Mouse (Mus musculus) kidney, adult 18-20 months (tissue): ENCODE measurements around the gene Nab1.

Source experiments
- DNase-seq: peaks from one replicate; pipeline ENCODE4 v3.0.0; 2021

Nab1 gene

GRCm38 (mm10) chr1:52470811-52471489, 29.5 kb downstream of the Nab1 start:
- DNase-seq = no peak

- DNase-seq = no peak
Measured at GRCm38 (mm10) chr1:52470326-52470725, 30.2 kb downstream of the Nab1 start.

GRCm38 (mm10) chr1:52466518-52467120, 33.9 kb downstream of the Nab1 start:
- DNase-seq = no peak

GRCm38 (mm10) chr1:52465830-52466229, 34.6 kb downstream of the Nab1 start:
- no peak for DNase-seq

GRCm38 (mm10) chr1:52465264-52465663, 35.2 kb downstream of the Nab1 start:
- no peak for DNase-seq

- DNase-seq = no peak
Measured at GRCm38 (mm10) chr1:52463305-52463704, 37.2 kb downstream of the Nab1 start.

- DNase-seq = no peak
Measured at GRCm38 (mm10) chr1:52456571-52456970, 43.9 kb downstream of the Nab1 start.

GRCm38 (mm10) chr1:52454509-52455001, 45.9 kb downstream of the Nab1 start:
- no peak for DNase-seq

GRCm38 (mm10) chr1:52451360-52451759, 49.1 kb downstream of the Nab1 start:
- no peak for DNase-seq

GRCm38 (mm10) chr1:52435856-52436255, 64.6 kb downstream of the Nab1 start:
- DNase-seq = no peak

GRCm38 (mm10) chr1:52434085-52434484, 66.4 kb downstream of the Nab1 start:
- no peak for DNase-seq

GRCm38 (mm10) chr1:52431806-52432205, 68.7 kb downstream of the Nab1 start:
- no peak for DNase-seq

GRCm38 (mm10) chr1:52430606-52431005, 69.9 kb downstream of the Nab1 start:
- no peak for DNase-seq

- no peak for DNase-seq
Measured at GRCm38 (mm10) chr1:52430116-52430515, 70.4 kb downstream of the Nab1 start.

GRCm38 (mm10) chr1:52427841-52428464, 72.5 kb downstream of the Nab1 start:
- no peak for DNase-seq

- no peak for DNase-seq
Measured at GRCm38 (mm10) chr1:52423846-52424245, 76.6 kb downstream of the Nab1 start.

- no peak for DNase-seq
Measured at GRCm38 (mm10) chr1:52423057-52423456, 77.4 kb downstream of the Nab1 start.

- DNase-seq = no peak
Measured at GRCm38 (mm10) chr1:52422137-52422536, 78.3 kb downstream of the Nab1 start.

GRCm38 (mm10) chr1:52421623-52422022, 78.9 kb downstream of the Nab1 start:
- DNase-seq = no peak

GRCm38 (mm10) chr1:52419088-52419819, 81.2 kb downstream of the Nab1 start:
- DNase-seq = no peak
